Comparison of ENCODE assay signal across 8 mouse cellular contexts in the genomic region with DNA sequence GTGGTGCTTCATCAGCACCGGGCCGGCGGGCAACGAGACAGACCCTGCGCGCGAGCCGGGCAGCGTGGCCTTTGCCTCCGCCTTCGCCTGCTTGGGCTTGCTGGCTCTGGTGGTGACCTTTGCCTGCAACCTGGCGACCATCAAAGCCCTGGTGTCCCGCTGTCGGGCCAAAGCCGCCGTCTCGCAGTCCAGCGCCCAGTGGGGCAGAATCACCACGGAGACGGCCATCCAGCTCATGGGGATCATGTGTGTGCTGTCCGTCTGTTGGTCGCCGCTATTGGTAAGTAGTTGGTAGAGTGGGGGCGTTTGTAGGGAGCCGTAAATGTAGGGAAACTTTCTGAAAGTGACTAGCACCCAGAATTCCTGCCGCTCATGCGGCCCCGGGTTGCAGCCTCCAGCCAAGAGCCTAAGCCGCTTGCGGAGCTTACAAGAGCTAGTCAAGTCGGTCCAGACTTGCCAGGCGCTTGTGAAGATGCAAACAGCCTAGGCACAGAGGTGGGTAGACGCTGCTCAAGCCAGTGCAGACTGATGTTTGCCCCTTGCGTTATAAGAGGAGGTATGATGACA. TPM values are rescaled to one million over a fixed set of nuclear protein-coding genes. Genes with fewer than 3 reads are reported as not detected.
A peak's percentile ranks its signal among the peaks of the same experiment; 100 is the strongest.
DNase-seq lines count a peak whose midpoint lies in the region; ATAC-seq lines count a peak whose summit lies in the region.

No protein-coding gene starts in this region.

- WGBS in hindbrain, embryonic 11.5 days = 4% methylated on average over 34 of the region's 34 CpGs
- 2% methylated on average over 34 of the region's 34 CpGs for WGBS in liver, embryonic 11.5 days
- WGBS in stomach, embryonic 16.5 days = 1% methylated on average over 34 of the region's 34 CpGs

- peak; percentile 18 for DNase-seq in CD4-positive, CD25-positive, alpha-beta regulatory T cell, adult 2 months (ENCODE audit: low read depth, low spot score)
- DNase-seq in ovary, postnatal 36 days (ENCODE audit: low spot score) = peak; percentile 25
- DNase-seq in ovary, postnatal 14 days (ENCODE audit: low spot score) = no peak
- peak; percentile 32 for DNase-seq in hindbrain, embryonic 11.5 days (ENCODE audit: low spot score)
- DNase-seq in liver, embryonic 11.5 days (ENCODE audit: low spot score) = peak; percentile 55
- no peak for DNase-seq in cerebellum, postnatal 4 days (ENCODE audit: low spot score in 2 of 2)

- H3K4me1 ChIP-seq in hindbrain, embryonic 11.5 days (replicated peaks; ENCODE audit: control insufficient read depth, insufficient read depth, low read length) = 0 out of 2 replicates have a peak, but pooled peaks cover 6% of the 10 kb centered on the region
- peaks cover 10% of the 10 kb centered on the region; the same call in 1 of the 2 replicates for H3K4me1 ChIP-seq in liver, embryonic 11.5 days (replicated peaks; ENCODE audit: control insufficient read depth, insufficient read depth, low read length)
- no peaks in the 10 kb centered on the region for H3K4me1 ChIP-seq in stomach, embryonic 16.5 days (ENCODE audit: control insufficient read depth, insufficient read depth, low read length)

- peaks cover 33% of the 10 kb centered on the region for H3K27me3 ChIP-seq in hindbrain, embryonic 11.5 days (ENCODE audit: control insufficient read depth, insufficient read depth, low read length)
- H3K27me3 ChIP-seq in liver, embryonic 11.5 days (replicated peaks; ENCODE audit: control insufficient read depth, insufficient read depth, low read length) = peaks cover 17% of the 10 kb centered on the region
- peaks cover 25% of the 10 kb centered on the region for H3K27me3 ChIP-seq in stomach, embryonic 16.5 days (ENCODE audit: control insufficient read depth, insufficient read depth, low read length)

- ATAC-seq in CD4-positive, CD25-positive, alpha-beta regulatory T cell, adult 4 months = no peak
- peak; percentile 18 for ATAC-seq in hindbrain, embryonic 11.5 days (ENCODE audit: low FRiP score)
- ATAC-seq in liver, embryonic 11.5 days (replicated peaks; ENCODE audit: low FRiP score) = peak; percentile 52
- peak; percentile 11; the same call in 1 of the 2 replicates for ATAC-seq in stomach, embryonic 16.5 days (ENCODE audit: insufficient read depth, low FRiP score)

- H3K9ac ChIP-seq in hindbrain, embryonic 11.5 days (ENCODE audit: low read depth, low read length) = no peak overlapping the region
- H3K9ac ChIP-seq in liver, embryonic 11.5 days (ENCODE audit: low read depth, low read length) = peak overlapping the region; percentile 61
- peak overlapping the region; percentile 68 for H3K9ac ChIP-seq in stomach, embryonic 16.5 days (ENCODE audit: low read length)

- H3K36me3 ChIP-seq in hindbrain, embryonic 11.5 days (ENCODE audit: control insufficient read depth, insufficient read depth, low read length) = no peaks in the 10 kb centered on the region
- H3K36me3 ChIP-seq in liver, embryonic 11.5 days (ENCODE audit: control insufficient read depth, insufficient read depth, low read length) = no peaks in the 10 kb centered on the region
- H3K36me3 ChIP-seq in stomach, embryonic 16.5 days (ENCODE audit: control insufficient read depth, insufficient read depth, low read length) = no peaks in the 10 kb centered on the region

- H3K27ac ChIP-seq in hindbrain, embryonic 11.5 days (ENCODE audit: low read depth, low read length) = no peak overlapping the region
- H3K27ac ChIP-seq in liver, embryonic 11.5 days (ENCODE audit: low read depth, low read length) = no peak overlapping the region
- H3K27ac ChIP-seq in stomach, embryonic 16.5 days (ENCODE audit: low read length) = no peak overlapping the region

- H3K9me3 ChIP-seq in hindbrain, embryonic 11.5 days (ENCODE audit: control insufficient read depth, low read length) = no peaks in the 10 kb centered on the region
- H3K9me3 ChIP-seq in liver, embryonic 11.5 days (ENCODE audit: control insufficient read depth, low read length) = no peaks in the 10 kb centered on the region
- no peaks in the 10 kb centered on the region for H3K9me3 ChIP-seq in stomach, embryonic 16.5 days (replicated peaks; ENCODE audit: control insufficient read depth, low read length)

- peak overlapping the region; percentile 33 for H3K4me3 ChIP-seq in hindbrain, embryonic 11.5 days (ENCODE audit: low read depth, low read length)
- H3K4me3 ChIP-seq in liver, embryonic 11.5 days (ENCODE audit: low read depth, low read length) = peak overlapping the region; percentile 63
- peak overlapping the region; percentile 60 for H3K4me3 ChIP-seq in stomach, embryonic 16.5 days (replicated peaks; ENCODE audit: low read length)

- H3K4me2 ChIP-seq in hindbrain, embryonic 11.5 days (replicated peaks; ENCODE audit: low read depth, low read length) = peak overlapping the region; percentile 55
- H3K4me2 ChIP-seq in liver, embryonic 11.5 days = peak overlapping the region; percentile 100
- H3K4me2 ChIP-seq in stomach, embryonic 16.5 days (ENCODE audit: low read depth, low read length) = peak overlapping the region; percentile 92

RNA-seq across cellular contexts. Expression of a gene that starts 1.0 kb away (rescaled TPM):
- under 1 TPM; 0.34 to 0.52 TPM for polyA plus RNA-seq in CD4-positive, CD25-positive, alpha-beta regulatory T cell, adult 4 months (2017; shearing (Covaris generic))
- 1.7 and 2.1 TPM in 2 replicates for polyA plus RNA-seq in hindbrain, embryonic 11.5 days (2014; fragmentation: Nextera tagmentation; extraction: Ambion mirVana)
- 15.8 and 18.0 TPM in 2 replicates for polyA plus RNA-seq in liver, embryonic 11.5 days (2014; fragmentation: Nextera tagmentation; extraction: Ambion mirVana)
- polyA plus RNA-seq in stomach, embryonic 16.5 days (2015; fragmentation: Nextera tagmentation; extraction: Ambion mirVana) = 19.0 and 19.5 TPM in 2 replicates

RNA-seq across cellular contexts. Expression of a gene that starts 33.7 kb away (rescaled TPM):
- 10 to 100 TPM; 70.0 to 71.3 TPM for polyA plus RNA-seq in CD4-positive, CD25-positive, alpha-beta regulatory T cell, adult 4 months (2017; shearing (Covaris generic))
- 150 and 153 TPM in 2 replicates for polyA plus RNA-seq in hindbrain, embryonic 11.5 days (2014; fragmentation: Nextera tagmentation; extraction: Ambion mirVana)
- polyA plus RNA-seq in liver, embryonic 11.5 days (2014; fragmentation: Nextera tagmentation; extraction: Ambion mirVana) = 119 and 129 TPM in 2 replicates
- 77.7 and 90.0 TPM in 2 replicates for polyA plus RNA-seq in stomach, embryonic 16.5 days (2015; fragmentation: Nextera tagmentation; extraction: Ambion mirVana)

Comparison
In these comparisons a context has a peak if more than half of its experiments do, and no peak if none do; other contexts are left out.
1. DNase-seq: peak in CD4-positive, CD25-positive, alpha-beta regulatory T cell, adult 2 months (single experiment), ovary, postnatal 36 days (single experiment), hindbrain, embryonic 11.5 days (single experiment) and liver, embryonic 11.5 days (single experiment); none in ovary, postnatal 14 days (single experiment) and cerebellum, postnatal 4 days (0 of 2).
2. Peak in every context shown above with its lines, with median percentiles within 50 percentile points of each other: H3K4me2 ChIP-seq and H3K4me3 ChIP-seq.